In the genomic region with DNA sequence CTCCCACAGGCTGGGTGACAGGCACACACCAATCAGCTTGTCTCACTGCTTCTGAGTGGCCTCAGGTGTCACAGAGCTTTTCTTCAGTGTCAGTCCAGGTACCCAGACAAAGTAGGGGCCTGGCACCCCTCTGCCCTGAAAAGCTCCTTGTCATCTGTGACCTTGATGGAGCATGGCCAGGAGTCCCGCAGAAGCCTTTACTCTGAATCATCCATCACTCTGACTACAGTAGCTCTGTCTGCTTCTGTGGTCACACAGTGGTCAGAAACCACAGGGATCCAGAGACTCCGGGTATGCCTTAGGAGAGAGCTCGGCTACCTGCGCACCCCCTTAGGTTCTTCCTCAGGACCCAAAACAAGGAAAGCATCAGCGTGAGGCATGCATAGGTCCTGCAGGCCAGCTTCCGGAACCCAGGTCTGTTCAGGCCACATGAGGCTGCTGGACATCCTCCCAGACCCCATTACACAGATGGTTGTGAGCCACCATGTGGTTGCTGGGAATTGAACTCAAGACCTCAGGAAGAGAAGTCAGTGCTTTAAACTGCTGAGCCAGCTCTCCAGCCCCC, we compare ENCODE assay signal across 1 mouse cellular context.
TF ChIP-seq lines count a peak whose summit lies in the region.

No protein-coding gene starts in this region.

TF ChIP-seq in myocyte, 11 proteins besides CTCF, POLR2A, EP300 and RAD21:
- TF ChIP-seq SRF (IDR thresholded peaks at IDR 0.05; ENCODE audit: control insufficient read depth, insufficient read length, low read depth) (no peak), MYOG (IDR thresholded peaks at IDR 0.05; ENCODE audit: control insufficient read depth in 1 of 3, insufficient read depth in 1 of 3, insufficient read length in 2 of 3, low read depth in 2 of 3) (no peak)
